Mouse (Mus musculus) embryo, embryonic 11 days (tissue): ENCODE results near the gene Gabarapl1.
"Not testable (repeated sequence)": the region's sequence is repeated elsewhere in the genome, so short reads cannot be mapped to it uniquely, and the experiment has no call there.

Source experiments
- DNase-seq: peaks from one replicate; pipeline ENCODE4 v3.0.0-alpha.2; 2015

The Gabarapl1 gene

GRCm38 (mm10) chr6:129532942-129533860 is at the start of gene Gabarapl1:
Gabarapl1 (plus strand) TSS chr6:129533160.
- peak; percentile 86 for DNase-seq

- DNase-seq = no peak
These were observed 38.0 kb upstream of the Gabarapl1 start for GRCm38 (mm10) chr6:129494924-129495323.

GRCm38 (mm10) chr6:129497345-129498218 is 35.4 kb upstream of the Gabarapl1 start:
- no peak for DNase-seq

GRCm38 (mm10) chr6:129499516-129499915 is 33.4 kb upstream of the Gabarapl1 start:
- not testable (repeated sequence) for DNase-seq

GRCm38 (mm10) chr6:129503471-129503870 is 29.5 kb upstream of the Gabarapl1 start:
- no peak for DNase-seq

GRCm38 (mm10) chr6:129507024-129507423 is 25.9 kb upstream of the Gabarapl1 start, which contains the start of gene Olr1:
Olr1 (minus strand) TSS chr6:129507165.
- no peak for DNase-seq

GRCm38 (mm10) chr6:129510120-129510911 is 22.6 kb upstream of the Gabarapl1 start:
- no peak for DNase-seq

GRCm38 (mm10) chr6:129512367-129512766 is 20.6 kb upstream of the Gabarapl1 start, which contains the start of gene Tmem52b:
Tmem52b (plus strand) TSS chr6:129512555.
- no peak for DNase-seq

- peak; percentile 61 for DNase-seq
These were observed 20.1 kb upstream of the Gabarapl1 start for GRCm38 (mm10) chr6:129512868-129513267.

GRCm38 (mm10) chr6:129513409-129513808 is 19.6 kb upstream of the Gabarapl1 start:
- DNase-seq = peak; percentile 20

- no peak for DNase-seq
These were observed 18.6 kb upstream of the Gabarapl1 start for GRCm38 (mm10) chr6:129514376-129514775.

- DNase-seq = no peak
These were observed 17.9 kb upstream of the Gabarapl1 start for GRCm38 (mm10) chr6:129515068-129515467.

- DNase-seq = no peak
These were observed 16.6 kb upstream of the Gabarapl1 start for GRCm38 (mm10) chr6:129516388-129516787.

- DNase-seq = peak; percentile 61
These were observed 15.1 kb upstream of the Gabarapl1 start for GRCm38 (mm10) chr6:129517752-129518408.

GRCm38 (mm10) chr6:129526069-129526468 is 6.9 kb upstream of the Gabarapl1 start:
- DNase-seq = no peak

GRCm38 (mm10) chr6:129527416-129527815 is 5.5 kb upstream of the Gabarapl1 start:
- no peak for DNase-seq

GRCm38 (mm10) chr6:129529605-129530004 is 3.4 kb upstream of the Gabarapl1 start:
- no peak for DNase-seq

GRCm38 (mm10) chr6:129530261-129530660 is 2.7 kb upstream of the Gabarapl1 start:
- no peak for DNase-seq

GRCm38 (mm10) chr6:129532556-129532941 is 411 bp upstream of the Gabarapl1 start:
- DNase-seq = peak; percentile 57

GRCm38 (mm10) chr6:129534057-129534456 is 1.1 kb downstream of the Gabarapl1 start:
- peak; percentile 39 for DNase-seq

- no peak for DNase-seq
These were observed 1.7 kb downstream of the Gabarapl1 start for GRCm38 (mm10) chr6:129534627-129535190.

GRCm38 (mm10) chr6:129535723-129536122 is 2.8 kb downstream of the Gabarapl1 start:
- no peak for DNase-seq
